Mouse (Mus musculus) left cerebral cortex, adult 8-10 months (tissue): ENCODE data around the gene Nrgn. TPM values are rescaled to one million over a fixed set of nuclear protein-coding genes. Genes with fewer than 3 reads are reported as not detected.

ENCODE experiments used
- DNase-seq, 2 experiments: peaks; one replicate each; pipeline ENCODE4 v3.0.0; 2022; ENCODE audit warnings: low spot score in 2 of 2
- total RNA-seq, 4 experiments: library from RNA; stranded (reverse); gene quantifications; 2 replicates each; pipeline ENCODE4 v1.2.4; 2022

Nrgn gene
- total RNA-seq, 4 experiments from 2014 or later, result 1,419 to 1,602 (median 1,517) TPM

- no peak for DNase-seq
Observed at GRCm38 (mm10) chr9:37530031-37530887, 22.4 kb downstream of the Nrgn start.

GRCm38 (mm10) chr9:37528225-37528970 is 24.3 kb downstream of the Nrgn start:
- DNase-seq, result no peak

GRCm38 (mm10) chr9:37527396-37528224 is 25.1 kb downstream of the Nrgn start, which contains the start of gene Esam:
TSS of gene Esam (plus strand) at chr9:37528078.
- no peak for DNase-seq

GRCm38 (mm10) chr9:37526443-37527395 is 26.0 kb downstream of the Nrgn start:
- DNase-seq, result no peak

GRCm38 (mm10) chr9:37525461-37525860 is 27.2 kb downstream of the Nrgn start:
- no peak for DNase-seq

- no peak for DNase-seq
Observed at GRCm38 (mm10) chr9:37519995-37520394, 32.7 kb downstream of the Nrgn start.

- no peak for DNase-seq
Observed at GRCm38 (mm10) chr9:37518991-37519390, 33.7 kb downstream of the Nrgn start.

- no peak for DNase-seq
Observed at GRCm38 (mm10) chr9:37517467-37517866, 35.2 kb downstream of the Nrgn start.

- no peak for DNase-seq
Observed at GRCm38 (mm10) chr9:37514456-37514855, 38.2 kb downstream of the Nrgn start.

- no peak for DNase-seq
Observed at GRCm38 (mm10) chr9:37512097-37512496, 40.6 kb downstream of the Nrgn start.

- DNase-seq, result no peak
Observed at GRCm38 (mm10) chr9:37506023-37506422, 46.7 kb downstream of the Nrgn start.

- DNase-seq, result no peak
Observed at GRCm38 (mm10) chr9:37504348-37504747, 48.4 kb downstream of the Nrgn start.

GRCm38 (mm10) chr9:37501170-37501569 is 51.5 kb downstream of the Nrgn start:
- no peak for DNase-seq

- no peak for DNase-seq
Observed at GRCm38 (mm10) chr9:37500201-37500600, 52.5 kb downstream of the Nrgn start.

- no peak for DNase-seq
Observed at GRCm38 (mm10) chr9:37496325-37496724, 56.4 kb downstream of the Nrgn start.

GRCm38 (mm10) chr9:37495761-37496160 is 56.9 kb downstream of the Nrgn start:
- no peak for DNase-seq
